Mouse (Mus musculus) midbrain, embryonic 12.5 days (tissue): ENCODE measurements around the gene Nt5c2. TPM values are rescaled to one million over a fixed set of nuclear protein-coding genes. Genes with fewer than 3 reads are reported as not detected.

Source experiments
- ATAC-seq: fragments of 200-750 bp; cut with Nextera tagmentation; 2 replicates; pipeline ENCODE4 v1.8.0; 2017; ENCODE audit warnings: low read depth, moderate TSS enrichment, moderate library complexity; ENCODE audit not compliant: low FRiP score
- H3K27ac ChIP-seq: fragments of 300-500 bp; sonication (generic); replicated peaks from 2 replicates; pipeline ENCODE4 v1.5.1; 2016; ENCODE audit warnings: mild to moderate bottlenecking
- H3K27me3 ChIP-seq: fragments of 300-500 bp; sonication (generic); 2 replicates; pipeline ENCODE4 v1.6.1; 2016; ENCODE audit warnings: mild to moderate bottlenecking
- H3K36me3 ChIP-seq: fragments of 300-500 bp; sonication (generic); 2 replicates; pipeline ENCODE4 v1.6.1; 2016
- H3K4me1 ChIP-seq: fragments of 300-500 bp; sonication (generic); 2 replicates; pipeline ENCODE4 v1.6.1; 2016
- H3K4me2 ChIP-seq: fragments of 300-500 bp; sonication (generic); replicated peaks from 2 replicates; pipeline ENCODE4 v1.6.1; 2016; ENCODE audit warnings: mild to moderate bottlenecking, moderate library complexity
- H3K4me3 ChIP-seq: fragments of 300-500 bp; sonication (generic); 2 replicates; pipeline ENCODE4 v1.5.1; 2016; ENCODE audit warnings: mild to moderate bottlenecking
- H3K9ac ChIP-seq: fragments of 300-500 bp; sonication (generic); replicated peaks from 2 replicates; pipeline ENCODE4 v1.6.1; 2016; ENCODE audit warnings: mild to moderate bottlenecking, moderate library complexity
- H3K9me3 ChIP-seq: fragments of 300-500 bp; sonication (generic); 2 replicates; pipeline ENCODE4 v1.6.1; 2016; ENCODE audit warnings: mild to moderate bottlenecking
- WGBS: fragments of 180-500 bp; shearing (Covaris S2); methylation state at CpG from one replicate; pipeline ENCODE4 v1.1.7; 2016; 5-methylcytosine and 5-hydroxymethylcytosine counted together
- polyA plus RNA-seq: library from polyadenylated mRNA; unstranded; fragments of >200 nt; fragmentation: Nextera tagmentation; extraction: Ambion mirVana; gene quantifications from 2 replicates; pipeline ENCODE4 v1.2.1, GENCODE M21; 2016

The Nt5c2 gene
- polyA plus RNA-seq, 1 experiment from 2014 or later = 84.8 TPM

GRCm38 (mm10) chr19:46905971-46906370, 109.0 kb downstream of the Nt5c2 start:
- H3K27ac ChIP-seq = no peak overlapping the region
- H3K9me3 ChIP-seq = no peaks in the 10 kb centered on the region
- WGBS = 92% methylated on average over 4 of the region's 4 CpGs
- no peaks in the 10 kb centered on the region for H3K27me3 ChIP-seq
- no peak for ATAC-seq
- H3K36me3 ChIP-seq = 0 out of 2 replicates have a peak, but pooled peaks cover 3% of the 10 kb centered on the region
- no peak overlapping the region for H3K9ac ChIP-seq
- H3K4me3 ChIP-seq = no peak overlapping the region
- H3K4me1 ChIP-seq = peaks cover 13% of the 10 kb centered on the region
- no peak overlapping the region for H3K4me2 ChIP-seq

DNA sequence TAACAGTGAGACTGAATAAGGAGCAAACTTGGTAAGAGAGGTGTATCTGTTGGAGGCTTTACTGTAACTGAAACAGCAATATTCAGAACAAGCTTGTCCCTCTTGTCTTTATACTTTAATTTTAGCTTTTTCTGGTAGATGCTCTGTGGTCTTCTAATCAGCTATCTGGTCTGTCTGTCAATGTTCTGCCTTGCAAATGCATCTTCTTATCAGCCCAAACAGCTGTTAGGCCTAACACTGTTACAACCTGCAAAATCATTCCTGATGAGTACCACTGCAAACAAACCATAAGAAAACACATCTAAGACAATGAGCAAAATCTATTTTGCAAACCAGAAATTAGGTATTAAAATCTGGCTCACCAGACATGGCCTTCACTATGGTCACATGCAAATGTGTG, 109.6 kb downstream of the Nt5c2 start:
- Histone ChIP-seq H3K27ac (no peak overlapping the region), H3K4me3 (no peak overlapping the region), H3K4me1 (peaks cover 13% of the 10 kb centered on the region), H3K27me3 (no peaks in the 10 kb centered on the region), H3K9ac (no peak overlapping the region), H3K36me3 (0 out of 2 replicates have a peak, but pooled peaks cover 3% of the 10 kb centered on the region), H3K9me3 (no peaks in the 10 kb centered on the region), H3K4me2 (no peak overlapping the region)
- no peak for ATAC-seq

- ATAC-seq = no peak
- no peak overlapping the region for H3K4me2 ChIP-seq
- H3K36me3 ChIP-seq = 0 out of 2 replicates have a peak, but pooled peaks cover 3% of the 10 kb centered on the region
- H3K9me3 ChIP-seq = no peaks in the 10 kb centered on the region
- no peak overlapping the region for H3K9ac ChIP-seq
- H3K27me3 ChIP-seq = no peaks in the 10 kb centered on the region
- 97% methylated on average over 1 of the region's 1 CpGs for whole genome bisulfite sequencing
- no peak overlapping the region for H3K4me3 ChIP-seq
- H3K27ac ChIP-seq = no peak overlapping the region
- H3K4me1 ChIP-seq = peaks cover 13% of the 10 kb centered on the region
These were observed 110.0 kb downstream of the Nt5c2 start for GRCm38 (mm10) chr19:46904907-46905306.

- Histone ChIP-seq H3K27ac (no peak overlapping the region), H3K27me3 (no peaks in the 10 kb centered on the region), H3K4me2 (no peak overlapping the region), H3K4me1 (no peaks in the 10 kb centered on the region), H3K36me3 (peaks cover 13% of the 10 kb centered on the region), H3K9ac (no peak overlapping the region), H3K9me3 (no peaks in the 10 kb centered on the region), H3K4me3 (no peak overlapping the region)
- WGBS = 90% methylated on average over 5 of the region's 5 CpGs
- ATAC-seq = no peak
These were observed 111.6 kb downstream of the Nt5c2 start for GRCm38 (mm10) chr19:46903379-46903778.

DNA sequence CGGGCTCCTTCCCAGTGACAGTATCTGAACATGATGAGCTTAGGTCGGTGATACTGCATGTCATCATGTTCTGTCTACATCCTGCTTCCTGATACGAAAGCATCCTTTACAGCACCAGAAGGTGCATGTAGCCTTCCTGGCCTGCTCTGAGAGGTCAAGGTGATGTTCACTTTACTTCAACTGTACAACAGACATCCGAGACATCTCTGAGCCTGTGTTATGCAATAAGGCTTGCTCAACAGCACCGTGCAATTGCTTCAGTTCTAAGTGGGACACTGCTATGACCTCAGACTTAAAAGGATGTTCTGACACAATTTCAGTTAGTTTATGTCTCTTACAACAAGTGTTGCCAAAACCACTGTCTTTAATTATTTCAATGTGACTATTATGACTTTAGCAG, 113.6 kb downstream of the Nt5c2 start:
- no peak overlapping the region for H3K9ac ChIP-seq
- no peaks in the 10 kb centered on the region for H3K4me1 ChIP-seq
- WGBS = 95% methylated on average over 5 of the region's 5 CpGs
- ATAC-seq = no peak
- H3K4me3 ChIP-seq = no peak overlapping the region
- no peaks in the 10 kb centered on the region for H3K27me3 ChIP-seq
- no peak overlapping the region for H3K4me2 ChIP-seq
- no peak overlapping the region for H3K27ac ChIP-seq
- H3K36me3 ChIP-seq = peaks cover 28% of the 10 kb centered on the region
- H3K9me3 ChIP-seq = peaks cover 6% of the 10 kb centered on the region; the same call in 1 of the 2 replicates

DNA sequence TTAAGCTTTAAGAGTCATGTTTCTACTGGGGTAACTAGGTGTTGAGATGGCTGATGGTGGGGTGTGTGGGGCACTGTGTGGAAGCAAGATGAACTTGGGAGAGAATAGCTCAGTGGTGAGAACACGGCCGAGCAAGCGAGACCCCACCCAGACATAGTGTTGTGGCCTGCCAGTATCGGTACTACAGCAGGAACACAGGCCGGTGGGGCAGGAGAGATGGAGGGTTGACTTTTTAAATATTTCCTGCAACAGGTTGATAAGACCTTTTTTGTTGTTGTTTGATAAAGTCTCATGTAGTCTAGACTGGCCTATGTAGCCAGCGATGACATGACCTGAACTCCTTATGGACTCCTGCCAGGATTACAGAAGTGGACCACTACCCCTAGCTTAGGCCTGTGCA, 114.2 kb downstream of the Nt5c2 start:
- H3K9ac ChIP-seq = no peak overlapping the region
- no peak overlapping the region for H3K4me3 ChIP-seq
- no peak overlapping the region for H3K27ac ChIP-seq
- WGBS = 93% methylated on average over 6 of the region's 6 CpGs
- peaks cover 6% of the 10 kb centered on the region; the same call in 1 of the 2 replicates for H3K9me3 ChIP-seq
- no peak for ATAC-seq
- H3K4me2 ChIP-seq = no peak overlapping the region
- H3K27me3 ChIP-seq = no peaks in the 10 kb centered on the region
- no peaks in the 10 kb centered on the region for H3K4me1 ChIP-seq
- peaks cover 32% of the 10 kb centered on the region for H3K36me3 ChIP-seq

GRCm38 (mm10) chr19:46899871-46900270, 115.1 kb downstream of the Nt5c2 start:
- Histone ChIP-seq H3K4me2 (no peak overlapping the region), H3K27ac (no peak overlapping the region), H3K27me3 (no peaks in the 10 kb centered on the region), H3K4me3 (no peak overlapping the region), H3K9me3 (peaks cover 6% of the 10 kb centered on the region; the same call in 1 of the 2 replicates), H3K9ac (no peak overlapping the region), H3K36me3 (peaks cover 32% of the 10 kb centered on the region), H3K4me1 (no peaks in the 10 kb centered on the region)
- WGBS = 82% methylated on average over 5 of the region's 5 CpGs
- no peak for ATAC-seq

- Histone ChIP-seq H3K36me3 (peaks cover 32% of the 10 kb centered on the region), H3K9me3 (peaks cover 6% of the 10 kb centered on the region; the same call in 1 of the 2 replicates), H3K9ac (no peak overlapping the region), H3K4me1 (no peaks in the 10 kb centered on the region), H3K27ac (no peak overlapping the region), H3K4me2 (no peak overlapping the region), H3K4me3 (no peak overlapping the region), H3K27me3 (no peaks in the 10 kb centered on the region)
- no peak for ATAC-seq
- WGBS = 65% methylated on average over 5 of the region's 5 CpGs
These were observed 115.6 kb downstream of the Nt5c2 start for GRCm38 (mm10) chr19:46899306-46899705.

- H3K9ac ChIP-seq = no peak overlapping the region
- H3K4me2 ChIP-seq = no peak overlapping the region
- H3K9me3 ChIP-seq = peaks cover 6% of the 10 kb centered on the region; the same call in 1 of the 2 replicates
- peaks cover 29% of the 10 kb centered on the region for H3K36me3 ChIP-seq
- H3K4me1 ChIP-seq = no peaks in the 10 kb centered on the region
- no peak for ATAC-seq
- WGBS = 92% methylated on average over 5 of the region's 5 CpGs
- no peak overlapping the region for H3K27ac ChIP-seq
- H3K4me3 ChIP-seq = no peak overlapping the region
- no peaks in the 10 kb centered on the region for H3K27me3 ChIP-seq
These were observed 116.7 kb downstream of the Nt5c2 start for GRCm38 (mm10) chr19:46898222-46898621.

GRCm38 (mm10) chr19:46897135-46897534, 117.8 kb downstream of the Nt5c2 start:
- Histone ChIP-seq H3K9ac (no peak overlapping the region), H3K9me3 (peaks cover 6% of the 10 kb centered on the region; the same call in 1 of the 2 replicates), H3K4me1 (no peaks in the 10 kb centered on the region), H3K4me2 (no peak overlapping the region), H3K4me3 (no peak overlapping the region), H3K27me3 (no peaks in the 10 kb centered on the region), H3K27ac (no peak overlapping the region), H3K36me3 (peaks cover 37% of the 10 kb centered on the region)
- WGBS = 89% methylated on average over 3 of the region's 3 CpGs
- ATAC-seq = no peak

DNA sequence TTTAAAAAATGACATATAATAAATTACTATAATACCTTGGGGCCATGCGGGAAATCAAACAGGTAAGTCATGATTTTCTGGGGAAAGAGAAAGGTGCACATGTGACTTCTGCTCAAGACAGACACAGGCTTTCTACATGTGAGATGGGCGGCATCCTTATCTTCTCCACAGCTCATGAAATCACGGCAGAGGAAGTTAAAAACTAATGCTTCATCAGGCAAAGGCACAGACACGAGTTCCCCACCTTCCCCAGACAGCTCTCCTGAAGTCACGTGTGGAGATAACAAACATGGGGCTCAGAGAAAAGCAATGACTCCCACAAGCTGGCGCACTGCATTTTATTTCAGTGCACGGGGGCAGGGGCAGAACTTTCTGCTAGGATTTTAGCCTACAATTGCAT, 121.5 kb downstream of the Nt5c2 start:
- H3K4me3 ChIP-seq = no peak overlapping the region
- no peak overlapping the region for H3K4me2 ChIP-seq
- H3K4me1 ChIP-seq = no peaks in the 10 kb centered on the region
- H3K9ac ChIP-seq = no peak overlapping the region
- no peak overlapping the region for H3K27ac ChIP-seq
- 89% methylated on average over 7 of the region's 7 CpGs for WGBS
- peaks cover 65% of the 10 kb centered on the region for H3K36me3 ChIP-seq
- H3K9me3 ChIP-seq = peaks cover 6% of the 10 kb centered on the region; the same call in 1 of the 2 replicates
- ATAC-seq = no peak
- no peaks in the 10 kb centered on the region for H3K27me3 ChIP-seq

DNA sequence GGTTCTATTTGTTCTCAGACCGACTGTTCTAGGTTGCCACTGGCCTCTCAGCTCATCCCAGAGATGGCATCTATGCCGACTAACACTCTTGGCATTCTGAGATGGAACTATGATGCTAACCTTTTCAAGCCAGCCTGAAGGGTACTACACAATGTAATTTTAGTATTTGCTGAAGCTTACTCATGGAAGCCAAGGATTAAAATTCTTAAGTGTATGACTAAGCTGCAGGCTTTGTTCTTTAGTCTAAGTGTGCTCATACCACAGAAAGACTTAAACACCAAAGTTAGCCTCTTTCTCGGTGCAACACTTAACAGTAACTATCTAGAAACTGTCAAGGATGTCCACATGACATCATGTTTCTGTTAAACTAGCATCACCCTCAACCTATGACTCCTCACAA, 122.1 kb downstream of the Nt5c2 start:
- Histone ChIP-seq H3K9me3 (peaks cover 6% of the 10 kb centered on the region; the same call in 1 of the 2 replicates), H3K4me2 (no peak overlapping the region), H3K27me3 (no peaks in the 10 kb centered on the region), H3K9ac (no peak overlapping the region), H3K4me1 (no peaks in the 10 kb centered on the region), H3K4me3 (no peak overlapping the region), H3K36me3 (peaks cover 65% of the 10 kb centered on the region), H3K27ac (no peak overlapping the region)
- WGBS = 93% methylated on average over 3 of the region's 3 CpGs
- ATAC-seq = no peak

- no peak overlapping the region for H3K4me3 ChIP-seq
- no peak overlapping the region for H3K4me2 ChIP-seq
- H3K9ac ChIP-seq = no peak overlapping the region
- H3K4me1 ChIP-seq = no peaks in the 10 kb centered on the region
- no peaks in the 10 kb centered on the region for H3K9me3 ChIP-seq
- no peaks in the 10 kb centered on the region for H3K27me3 ChIP-seq
- 91% methylated on average over 8 of the region's 8 CpGs for WGBS
- H3K27ac ChIP-seq = no peak overlapping the region
- H3K36me3 ChIP-seq = peaks cover 69% of the 10 kb centered on the region
- ATAC-seq = no peak
These were observed 124.3 kb downstream of the Nt5c2 start for GRCm38 (mm10) chr19:46890657-46891056.
